Comparison of ENCODE assay signal across 10 mouse cellular contexts in genomic region chr10:52703688-52704087, GRCm38 (mm10). TPM values are rescaled to one million over a fixed set of nuclear protein-coding genes. Genes with fewer than 3 reads are reported as not detected.
DNase-seq lines count a peak whose midpoint lies in the region; ATAC-seq and TF ChIP-seq lines count a peak whose summit lies in the region.
"Had no signal": no experiment of that assay in that cellular context is flagged by ENCODE, and none has a peak within 500 bp of the region (broad histone marks: within the 10 kb centered on the region; RNA-seq: fewer than 3 reads in every experiment).

No protein-coding gene starts in this region.

- in situ Hi-C loops in CH12.LX (cut with MboI; ENCODE audit: low pct_ligation_motif_present, low pct_unique_long_range_greater_than_20kb, low sequenced_read_pairs), result no loop called here

- TF ChIP-seq POLR2A in CH12.LX (IDR thresholded peaks at IDR 0.05; ENCODE audit: low read depth, low read length), result no peak

- H3K4me3 ChIP-seq in heart, embryonic 15.5 days, result peak overlapping the region; percentile 47; the same call in 1 of the 2 replicates
- H3K4me3 ChIP-seq in CH12.LX (replicated peaks in 1 of 3; ENCODE audit: low read depth in 2 of 3, low read length in 2 of 3, poor library complexity in 1 of 3), result no peak overlapping the region
- peak overlapping the region; percentile 47; the same call in 1 of the 2 replicates for H3K4me3 ChIP-seq in forebrain, embryonic 14.5 days (ENCODE audit: low read depth, low read length)
- H3K4me3 ChIP-seq in midbrain, embryonic 10.5 days, result peak overlapping the region; percentile 62

- no peak for TF ChIP-seq RAD21 in CH12.LX (IDR thresholded peaks at IDR 0.05; ENCODE audit: low read depth, low read length)

- peak overlapping the region; percentile 89 for H3K4me2 ChIP-seq in heart, embryonic 15.5 days
- peak overlapping the region; percentile 56; the same call in 1 of the 2 replicates for H3K4me2 ChIP-seq in CH12.LX (ENCODE audit: insufficient read depth, low read depth, poor library complexity, severe bottlenecking)
- peak overlapping the region; percentile 84 for H3K4me2 ChIP-seq in forebrain, embryonic 14.5 days (ENCODE audit: low read length)

- peaks cover 14% of the 10 kb centered on the region for H3K4me1 ChIP-seq in heart, embryonic 15.5 days (replicated peaks)
- 0 out of 4 replicates have a peak, but pooled peaks cover 0 to 3% of the 10 kb centered on the region in 2 experiments for H3K4me1 ChIP-seq in CH12.LX (ENCODE audit: control insufficient read depth in 1 of 2, insufficient read depth in 2 of 2)
- peaks cover 14% of the 10 kb centered on the region for H3K4me1 ChIP-seq in forebrain, embryonic 14.5 days (ENCODE audit: control insufficient read depth, insufficient read depth, low read length)
- peaks cover 21% of the 10 kb centered on the region for H3K4me1 ChIP-seq in midbrain, embryonic 10.5 days

- no peak for ATAC-seq in heart, embryonic 15.5 days (replicated peaks; ENCODE audit: insufficient number of reproducible peaks, insufficient read depth, low FRiP score, low read depth)
- no peak; the same call in 1 of the 2 replicates for ATAC-seq in forebrain, embryonic 14.5 days
- no peak for ATAC-seq in CD4-positive, CD25-positive, alpha-beta regulatory T cell, adult 4 months
- ATAC-seq: inflammation-experienced regulatory T-cells, adult 6 months had no signal

- no peak overlapping the region for H3K27ac ChIP-seq in heart, embryonic 15.5 days
- no peak overlapping the region for H3K27ac ChIP-seq in CH12.LX (ENCODE audit: insufficient read depth, low read depth)
- peak overlapping the region; percentile 97 for H3K27ac ChIP-seq in forebrain, embryonic 14.5 days (ENCODE audit: low read depth, low read length)
- H3K27ac ChIP-seq in midbrain, embryonic 10.5 days (replicated peaks), result no peak overlapping the region

- no peak for TF ChIP-seq EP300 in CH12.LX (IDR thresholded peaks at IDR 0.05; ENCODE audit: low read length)

- dilution Hi-C loops in CH12.LX (cut with MboI; ENCODE audit: extremely low pct_ligation_motif_present, extremely low pct_unique_long_range_greater_than_20kb, low sequenced_read_pairs), result no loop called here

- DNase-seq in heart, postnatal 25 days (ENCODE audit: low spot score), result no peak
- no peak for DNase-seq in CH12.LX (ENCODE audit: extremely low read depth)
- no peak for DNase-seq in forebrain, embryonic 14.5 days (ENCODE audit: low spot score)
- no peak for DNase-seq in midbrain, embryonic 10.5 days (ENCODE audit: low spot score)
- no peak for DNase-seq in adrenal gland, adult 18-20 months (ENCODE audit: low spot score in 2 of 2)
- no peak for DNase-seq in layer of hippocampus, postnatal 36 days
- DNase-seq: thymus, postnatal 14 days had no signal

- H3K36me3 ChIP-seq in heart, embryonic 15.5 days, result no peaks in the 10 kb centered on the region
- H3K36me3 ChIP-seq in CH12.LX (replicated peaks in 1 of 2; ENCODE audit: control insufficient read depth in 1 of 2, insufficient read depth in 1 of 2, low read length in 1 of 2), result no peaks in the 10 kb centered on the region
- H3K36me3 ChIP-seq in forebrain, embryonic 14.5 days (ENCODE audit: control insufficient read depth, insufficient read depth, low read length), result no peaks in the 10 kb centered on the region
- H3K36me3 ChIP-seq in midbrain, embryonic 10.5 days, result no peaks in the 10 kb centered on the region

- H3K27me3 ChIP-seq in heart, embryonic 15.5 days, result no peaks in the 10 kb centered on the region
- no peaks in the 10 kb centered on the region for H3K27me3 ChIP-seq in CH12.LX (replicated peaks)
- no peaks in the 10 kb centered on the region for H3K27me3 ChIP-seq in forebrain, embryonic 14.5 days (replicated peaks; ENCODE audit: control insufficient read depth, insufficient read depth, low read length)
- H3K27me3 ChIP-seq in midbrain, embryonic 10.5 days (ENCODE audit: low read depth, poor library complexity, severe bottlenecking), result peaks cover 9% of the 10 kb centered on the region; the same call in 1 of the 2 replicates

- H3K9me3 ChIP-seq in heart, embryonic 15.5 days (replicated peaks), result no peaks in the 10 kb centered on the region
- no peaks in the 10 kb centered on the region for H3K9me3 ChIP-seq in CH12.LX (replicated peaks; ENCODE audit: low read length)
- H3K9me3 ChIP-seq in forebrain, embryonic 14.5 days (replicated peaks; ENCODE audit: control insufficient read depth, low read length), result no peaks in the 10 kb centered on the region
- no peaks in the 10 kb centered on the region for H3K9me3 ChIP-seq in midbrain, embryonic 10.5 days (replicated peaks)

- no peaks in the 10 kb centered on the region for H3K79me2 ChIP-seq in CH12.LX (replicated peaks; ENCODE audit: control insufficient read depth, extremely low read depth, insufficient read depth, poor library complexity, severe bottlenecking)

- H3K9ac ChIP-seq in heart, embryonic 15.5 days, result no peak overlapping the region
- H3K9ac ChIP-seq in CH12.LX (ENCODE audit: insufficient read depth, low read depth), result no peak overlapping the region
- H3K9ac ChIP-seq in forebrain, embryonic 14.5 days (ENCODE audit: low read length), result peak overlapping the region; percentile 81

- no peak for TF ChIP-seq CTCF in CH12.LX (conservative IDR thresholded peaks at IDR 0.05 in 1 of 2, IDR thresholded peaks at IDR 0.05 in 1 of 2; ENCODE audit: low read depth in 2 of 2, low read length in 2 of 2)

- intact Hi-C loops in heart, postnatal 25 days (cut with DNase I), result no loop called here

TF ChIP-seq in CH12.LX, 34 proteins besides CTCF, POLR2A, EP300 and RAD21:
- no peak for TF ChIP-seq ZC3H11A (IDR thresholded peaks at IDR 0.05; ENCODE audit: low read depth, low read length)
- no peak for TF ChIP-seq USF1 (IDR thresholded peaks at IDR 0.05; ENCODE audit: low read depth, low read length)
- no peak for TF ChIP-seq CHD1 (IDR thresholded peaks at IDR 0.05; ENCODE audit: low read depth, low read length)
- TF ChIP-seq MYC (IDR thresholded peaks at IDR 0.05; ENCODE audit: low read depth, low read length), result no peak
- no peak for TF ChIP-seq UBTF (IDR thresholded peaks at IDR 0.05; ENCODE audit: low read depth, low read length)
- no peak for TF ChIP-seq ZMIZ1 (IDR thresholded peaks at IDR 0.05; ENCODE audit: low read depth, low read length)
- no peak for TF ChIP-seq JUND (conservative IDR thresholded peaks at IDR 0.05; ENCODE audit: low read depth, low read length)
- no peak for TF ChIP-seq RCOR1 (conservative IDR thresholded peaks at IDR 0.05; ENCODE audit: low read depth, low read length)
- TF ChIP-seq BHLHE40 (IDR thresholded peaks at IDR 0.05; ENCODE audit: low read depth, low read length), result no peak
- TF ChIP-seq JUN (IDR thresholded peaks at IDR 0.05; ENCODE audit: insufficient read depth, low read depth, low read length), result no peak
- TF ChIP-seq CHD2 (IDR thresholded peaks at IDR 0.05; ENCODE audit: low read length), result no peak
- no peak for TF ChIP-seq MEF2A (IDR thresholded peaks at IDR 0.05; ENCODE audit: borderline replicate concordance, low read depth, low read length)
- TF ChIP-seq MAZ (IDR thresholded peaks at IDR 0.05; ENCODE audit: low read depth, low read length), result no peak
- TF ChIP-seq KAT2A (IDR thresholded peaks at IDR 0.05; ENCODE audit: insufficient replicate concordance, low read length), result no peak
- TF ChIP-seq NRF1 (IDR thresholded peaks at IDR 0.05; ENCODE audit: low read depth, low read length), result no peak
- no peak for TF ChIP-seq ETS1 (conservative IDR thresholded peaks at IDR 0.05; ENCODE audit: low read depth, low read length)

RNA-seq across cellular contexts. Expression of gene Slc35f1, which starts 13.4 kb away (rescaled TPM):
- 1.1 and 1.2 TPM in 2 replicates for polyA plus RNA-seq in heart, embryonic 15.5 days (2015; fragmentation: Nextera tagmentation; extraction: Ambion mirVana)
- under 1 TPM; 0.67 to 0.81 TPM for total RNA-seq in heart, postnatal 25 days (2021)
- total RNA-seq in CH12.LX (2012; rRNA removed) (not detected in 2 replicates), CH12.LX (2014; rRNA removed) (0.11 and 0.16 TPM in 2 replicates)
- polyA plus RNA-seq in CH12.LX (2012; ENCODE audit: insufficient read length, low read depth), result 0.07 and 0.10 TPM in 2 replicates
- polyA plus RNA-seq in forebrain, embryonic 14.5 days (2014; fragmentation: Nextera tagmentation; extraction: Ambion mirVana), result 18.6 and 24.1 TPM in 2 replicates
- polyA plus RNA-seq in midbrain, embryonic 10.5 days (2016; fragmentation: Nextera tagmentation; extraction: Ambion mirVana), result 7.2 and 9.3 TPM in 2 replicates
- 1 to 10 TPM in 1 of 2 experiments, under 1 TPM in 1; 0.89 to 1.1 TPM for total RNA-seq in adrenal gland, adult 18-20 months (2021)
- 10 to 100 TPM; 32.1 to 33.9 TPM for total RNA-seq in layer of hippocampus, postnatal 36 days (2021)
- polyA plus RNA-seq in CD4-positive, CD25-positive, alpha-beta regulatory T cell, adult 4 months (2017; shearing (Covaris generic)), result not detected
- polyA plus RNA-seq: inflammation-experienced regulatory T-cells, adult 6 months had no signal

Comparison
In these comparisons a context has a peak if more than half of its experiments do, and no peak if none do; other contexts are left out.
1. H3K4me3 ChIP-seq: peak in heart, embryonic 15.5 days (single experiment), forebrain, embryonic 14.5 days (single experiment) and midbrain, embryonic 10.5 days (single experiment); none in CH12.LX (0 of 3).
2. Peak in every context shown above with its lines, with median percentiles within 50 percentile points of each other: H3K4me2 ChIP-seq.